Mouse (Mus musculus) MEL (cell line): ENCODE results near the gene Erlin1.

Experiments
- CHD2 ChIP-seq: IDR thresholded peaks from 2 replicates; pipeline ENCODE4 v1.6.1; 2011; ENCODE audit warnings: low read length, improper control_type of control experiment
- CTCF ChIP-seq, 3 experiments: IDR thresholded peaks in 2 of 3; conservative IDR thresholded peaks in 1 of 3; 2 replicates each; pipeline ENCODE4 v1.5.1; 2011 to 2012; ENCODE audit warnings: low read length in 3 of 3, low read depth in 2 of 3, mild to moderate bottlenecking in 2 of 3, improper control_type of control experiment in 1 of 3, inconsistent platforms in 1 of 3, mixed read lengths in 1 of 3, moderate library complexity in 1 of 3; ENCODE audit not compliant: control insufficient read depth in 1 of 3, insufficient read depth in 1 of 3, poor library complexity in 1 of 3, severe bottlenecking in 1 of 3
- EP300 ChIP-seq, 2 experiments: IDR thresholded peaks; 2 replicates each; pipeline ENCODE4 v1.6.1; 2011; ENCODE audit warnings: improper control_type of control experiment in 2 of 2, low read length in 2 of 2, low read depth in 1 of 2, mild to moderate bottlenecking in 1 of 2
- GABPA ChIP-seq: IDR thresholded peaks from 2 replicates; pipeline ENCODE4 v1.6.1; 2012; ENCODE audit warnings: low read depth, mild to moderate bottlenecking, inconsistent platforms, low read length, improper control_type of control experiment, moderate library complexity
- KAT2A ChIP-seq: conservative IDR thresholded peaks from 2 replicates; pipeline ENCODE4 v1.6.1; 2012; ENCODE audit warnings: low read depth, low read length, improper control_type of control experiment, inconsistent platforms
- NRF1 ChIP-seq: IDR thresholded peaks from 2 replicates; pipeline ENCODE4 v1.6.1; 2014; ENCODE audit warnings: low read depth, mild to moderate bottlenecking, inconsistent platforms, low read length, improper control_type of control experiment, moderate library complexity; ENCODE audit not compliant: poor library complexity, insufficient read depth, severe bottlenecking
- POLR2A ChIP-seq, 2 experiments: IDR thresholded peaks; 2 replicates each; pipeline ENCODE4 v1.6.1; 2011 to 2012; ENCODE audit warnings: low read length in 2 of 2, mild to moderate bottlenecking in 2 of 2, control low read depth in 1 of 2, improper control_type of control experiment in 1 of 2, low read depth in 1 of 2, moderate library complexity in 1 of 2; ENCODE audit not compliant: control insufficient read depth in 1 of 2, insufficient read depth in 1 of 2, poor library complexity in 1 of 2
- ZC3H11A ChIP-seq: IDR thresholded peaks from 2 replicates; pipeline ENCODE4 v1.6.1; 2012; ENCODE audit warnings: low read depth, mild to moderate bottlenecking, inconsistent platforms, low read length, improper control_type of control experiment
- ZNF384 ChIP-seq: IDR thresholded peaks from 2 replicates; pipeline ENCODE4 v1.6.1; 2012; ENCODE audit warnings: low read depth, mild to moderate bottlenecking, inconsistent platforms, low read length, improper control_type of control experiment

DNA sequence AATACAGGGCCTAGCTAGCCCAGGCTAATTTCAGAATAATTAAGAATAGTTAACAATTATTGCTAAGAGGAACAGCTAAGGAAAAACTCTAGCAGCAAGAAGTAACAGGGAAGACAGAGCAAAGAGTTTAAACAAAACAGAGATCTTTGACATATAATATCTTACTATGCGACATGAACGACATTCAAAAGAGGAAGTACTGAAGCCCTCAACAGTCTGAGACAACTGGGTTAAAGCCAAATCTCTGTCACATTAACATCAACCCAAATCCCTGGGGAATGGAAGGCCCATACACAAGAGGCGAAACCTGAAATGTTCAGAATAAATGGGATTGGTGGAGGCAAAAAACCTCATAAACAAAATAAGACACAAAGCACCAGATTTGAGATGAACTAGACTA lies 23.7 kb downstream of the Erlin1 start:
- TF ChIP-seq NRF1 (no peak), ZC3H11A (no peak), POLR2A (IDR thresholded peaks at IDR 0.05; ENCODE audit: control insufficient read depth in 1 of 2, insufficient read depth in 1 of 2, low read depth in 1 of 2, low read length in 2 of 2, poor library complexity in 1 of 2) (no peak), GABPA (no peak), CHD2 (no peak), KAT2A (0 out of 2 replicates have a peak, but pooled peaks have one; percentile 22), EP300 (IDR thresholded peaks at IDR 0.05; ENCODE audit: low read depth in 1 of 2, low read length in 2 of 2) (peak; percentile 44 to 78; a peak in 3 of 4 replicates), ZNF384 (no peak), CTCF (IDR thresholded peaks at IDR 0.05 in 2 of 3, conservative IDR thresholded peaks at IDR 0.05 in 1 of 3; ENCODE audit: control insufficient read depth in 1 of 3, insufficient read depth in 1 of 3, low read depth in 2 of 3, low read length in 3 of 3, poor library complexity in 1 of 3, severe bottlenecking in 1 of 3) (no peak)
